Mouse (Mus musculus): ENCODE measurements around the gene Rhbdl3.

- no peak for TF ChIP-seq CTCF (IDR thresholded peaks at IDR 0.05)
- TF ChIP-seq POLR2A (IDR thresholded peaks at IDR 0.05; ENCODE audit: insufficient read depth, low read depth, low read length) = no peak
- TF ChIP-seq EP300 (IDR thresholded peaks at IDR 0.05; ENCODE audit: insufficient read depth, low read depth, low read length) = no peak
Measured at GRCm38 (mm10) chr11:80382626-80383018, 81.9 kb downstream of the Rhbdl3 start.
